Mouse (Mus musculus): ENCODE data around the gene Car11.
A peak's percentile ranks its signal among the peaks of the same experiment; 100 is the strongest.

DNA sequence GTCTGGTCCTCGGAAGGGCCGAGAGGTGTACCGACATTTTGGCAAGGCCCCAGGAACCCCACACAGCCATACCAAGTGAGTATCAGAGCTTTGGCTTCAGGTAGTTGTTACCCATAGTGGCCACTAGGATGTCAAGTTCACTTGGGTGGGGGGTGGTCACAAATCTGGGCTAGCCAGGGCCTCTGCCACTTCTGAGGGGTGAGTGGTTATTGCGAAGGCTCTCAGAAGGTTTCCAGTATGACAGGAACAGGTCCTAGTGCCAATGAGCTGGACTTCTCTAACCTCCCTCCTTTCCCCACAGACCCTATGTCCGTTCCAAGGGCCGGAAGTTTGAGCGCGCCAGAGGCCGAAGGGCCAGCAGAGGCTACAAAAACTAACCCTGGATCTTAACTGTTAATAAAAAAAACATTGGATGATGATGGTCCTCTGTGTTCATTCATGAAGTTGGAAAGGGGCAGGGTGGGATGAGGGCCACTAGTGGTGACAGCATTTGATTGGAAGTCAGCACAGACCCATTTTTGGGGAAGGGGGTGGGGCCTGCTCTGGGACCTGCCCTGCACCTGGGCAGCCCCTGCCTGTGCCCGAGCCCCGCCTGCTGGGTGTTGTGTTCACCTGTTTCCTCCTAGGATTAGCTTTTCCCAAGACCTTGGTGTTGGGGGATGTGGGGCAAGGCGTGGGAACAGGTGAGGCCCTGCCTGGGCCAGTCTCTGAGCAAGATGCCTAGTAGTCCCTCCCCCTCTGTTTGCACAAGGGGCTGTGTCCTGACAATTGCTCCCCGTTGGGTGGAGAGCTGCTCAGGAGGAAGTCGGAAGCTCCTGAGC lies 21.0 kb downstream of the Car11 start, which contains the start of gene Fam83e:
- TF ChIP-seq CTCF (IDR thresholded peaks at IDR 0.05 in 2 of 3, conservative IDR thresholded peaks at IDR 0.05 in 1 of 3; ENCODE audit: control insufficient read depth in 1 of 3, insufficient read depth in 1 of 3, low read depth in 2 of 3, low read length in 3 of 3, poor library complexity in 1 of 3, severe bottlenecking in 1 of 3) (peak in 2 of 3 experiments; percentile 4 to 23; a peak in 3 of 6 replicates), UBTF (IDR thresholded peaks at IDR 0.05; ENCODE audit: borderline replicate concordance, insufficient read depth, low read depth, low read length) (no peak), EP300 (IDR thresholded peaks at IDR 0.05; ENCODE audit: low read depth in 1 of 2, low read length in 2 of 2) (no peak), USF1 (IDR thresholded peaks at IDR 0.05; ENCODE audit: low read depth, low read length) (no peak), POLR2A (IDR thresholded peaks at IDR 0.05; ENCODE audit: control insufficient read depth in 1 of 2, insufficient read depth in 1 of 2, low read depth in 1 of 2, low read length in 2 of 2, poor library complexity in 1 of 2) (peak in 1 of 2 experiments; percentile 54; a peak in 1 of 4 replicates), ELF1 (IDR thresholded peaks at IDR 0.05; ENCODE audit: low read depth, low read length) (no peak), TBP (IDR thresholded peaks at IDR 0.05; ENCODE audit: low read depth, low read length) (no peak)

Data from MEL (cell line).